Mouse (Mus musculus): ENCODE measurements around the gene Tmem119. TPM values are rescaled to one million over a fixed set of nuclear protein-coding genes. Genes with fewer than 3 reads are reported as not detected.
"Not testable (repeated sequence)": the region's sequence is repeated elsewhere in the genome, so short reads cannot be mapped to it uniquely, and the experiment has no call there.

Tmem119 gene
- polyA plus RNA-seq, 1 experiment from 2014 or later: 28.8 TPM

DNA sequence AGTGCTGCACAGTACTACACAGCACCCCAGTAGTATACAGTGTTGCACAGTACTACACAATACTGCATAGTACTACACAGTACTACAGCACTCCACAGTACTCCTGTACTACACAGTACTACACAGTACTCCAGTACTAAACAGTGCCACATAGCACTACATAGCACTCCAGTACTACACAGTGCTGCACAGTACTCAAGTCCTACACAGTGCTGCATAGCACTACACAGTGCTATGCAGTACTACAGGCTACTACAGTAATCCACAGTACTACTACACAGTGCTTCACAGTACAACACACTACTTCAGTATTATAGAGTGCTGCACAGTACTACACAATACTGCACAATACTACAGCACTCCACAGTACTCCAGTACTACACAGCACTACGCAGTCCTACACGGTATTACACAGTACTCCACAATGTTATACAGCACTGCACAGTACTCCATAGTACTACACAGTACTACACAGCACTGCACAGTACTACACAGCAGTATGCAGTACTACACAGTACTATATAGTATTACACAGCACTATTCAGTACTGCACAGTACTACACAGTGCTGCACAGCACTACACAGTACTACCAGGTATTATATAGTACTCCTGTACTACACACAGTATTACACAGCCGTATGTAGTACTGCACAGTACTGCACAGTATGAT, 20.1 kb downstream of the Tmem119 start:
- Histone ChIP-seq H3K9me3 (no peaks in the 10 kb centered on the region), H3K36me3 (replicated peaks) (peaks cover 34% of the 10 kb centered on the region), H3K4me1 (peaks cover 10% of the 10 kb centered on the region), H3K27ac (no peak overlapping the region), H3K27me3 (ENCODE audit: poor library complexity, severe bottlenecking) (peaks cover 17% of the 10 kb centered on the region), H3K4me3 (no peak overlapping the region)
- 96% methylated on average over 3 of the region's 3 CpGs for WGBS
- DNase-seq (ENCODE audit: extremely low spot score, low spot score): no peak

DNA sequence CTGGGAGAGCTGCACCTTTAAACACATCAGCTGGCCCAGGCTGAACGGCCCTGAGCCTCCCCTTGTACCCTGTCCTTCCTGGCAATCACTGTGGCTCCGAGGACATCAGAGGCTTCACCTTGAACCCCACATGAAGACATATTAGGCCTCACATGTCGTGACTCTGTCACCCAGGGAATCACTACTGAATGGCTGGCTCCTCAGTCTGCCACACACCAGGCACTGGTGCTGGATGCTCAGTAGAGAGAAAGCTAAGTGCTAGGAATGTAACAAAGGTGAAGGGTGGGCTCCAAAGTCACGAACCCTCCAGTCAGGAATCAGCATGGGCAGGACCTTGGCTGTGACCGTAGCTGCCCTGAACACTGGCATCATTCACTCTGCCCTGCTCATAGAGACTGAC, 20.7 kb downstream of the Tmem119 start:
- DNase-seq (ENCODE audit: extremely low spot score, low spot score): no peak
- Histone ChIP-seq H3K9me3 (no peaks in the 10 kb centered on the region), H3K27me3 (ENCODE audit: poor library complexity, severe bottlenecking) (peaks cover 17% of the 10 kb centered on the region), H3K36me3 (replicated peaks) (peaks cover 40% of the 10 kb centered on the region), H3K27ac (no peak overlapping the region), H3K4me3 (no peak overlapping the region), H3K4me1 (peaks cover 10% of the 10 kb centered on the region)
- WGBS: 81% methylated on average over 5 of the region's 5 CpGs

GRCm38 (mm10) chr5:113777728-113778127, 22.6 kb downstream of the Tmem119 start:
- not testable (repeated sequence) for H3K9me3 ChIP-seq; H3K4me3 ChIP-seq; H3K27me3 ChIP-seq (ENCODE audit: poor library complexity, severe bottlenecking); DNase-seq (ENCODE audit: extremely low spot score, low spot score); H3K27ac ChIP-seq
- WGBS: 93% methylated on average over 8 of the region's 8 CpGs
- H3K4me1 ChIP-seq: peaks cover 15% of the 10 kb centered on the region
- H3K36me3 ChIP-seq (replicated peaks): peaks cover 46% of the 10 kb centered on the region

- H3K36me3 ChIP-seq (replicated peaks): peaks cover 46% of the 10 kb centered on the region
- 94% methylated on average over 8 of the region's 8 CpGs for WGBS
- H3K27ac ChIP-seq: no peak overlapping the region
- no peaks in the 10 kb centered on the region for H3K27me3 ChIP-seq (ENCODE audit: poor library complexity, severe bottlenecking)
- peaks cover 15% of the 10 kb centered on the region for H3K4me1 ChIP-seq
- H3K4me3 ChIP-seq: no peak overlapping the region
- no peak for DNase-seq (ENCODE audit: extremely low spot score, low spot score)
- H3K9me3 ChIP-seq: no peaks in the 10 kb centered on the region
Observed at GRCm38 (mm10) chr5:113776896-113777226, 23.5 kb downstream of the Tmem119 start.

DNA sequence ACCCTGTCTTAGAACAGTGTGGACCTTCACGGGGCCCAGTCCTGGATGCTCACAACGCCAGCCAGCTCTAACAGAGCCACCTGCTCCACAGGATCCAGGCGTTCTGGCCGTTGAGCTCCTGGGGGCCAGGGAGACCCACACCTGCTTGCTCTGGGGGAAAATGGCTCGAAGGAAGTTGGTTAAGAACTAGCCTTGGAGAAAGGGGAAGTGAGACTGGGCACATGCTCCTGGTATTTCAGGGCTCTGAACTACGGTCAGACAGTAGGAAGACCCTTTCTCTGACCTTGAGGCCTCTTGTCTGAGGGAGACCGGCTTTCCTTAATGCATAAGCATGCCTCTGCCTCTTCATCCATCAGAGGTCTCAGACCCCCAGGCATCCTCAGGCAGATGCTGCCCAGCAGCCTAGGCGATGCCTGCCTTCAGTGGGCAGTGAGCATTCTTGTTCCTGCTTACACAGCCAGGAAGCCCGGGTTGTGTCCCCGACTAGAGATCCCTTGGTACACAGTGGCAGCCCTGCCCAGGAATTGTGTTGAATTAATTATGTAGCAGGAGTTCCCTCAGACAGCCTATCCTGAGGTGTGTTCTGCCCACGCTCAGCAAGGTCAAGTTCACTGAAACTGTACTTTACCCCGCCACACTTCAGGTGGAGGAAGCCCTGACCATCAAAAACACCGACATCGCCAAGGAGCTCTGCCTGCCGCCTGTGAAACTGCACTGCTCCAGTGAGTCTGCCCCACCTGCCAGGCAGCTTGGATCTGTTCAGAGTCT, 24.0 kb downstream of the Tmem119 start:
- Histone ChIP-seq H3K36me3 (replicated peaks) (peaks cover 46% of the 10 kb centered on the region), H3K4me3 (no peak overlapping the region), H3K27me3 (ENCODE audit: poor library complexity, severe bottlenecking) (no peaks in the 10 kb centered on the region), H3K27ac (no peak overlapping the region), H3K9me3 (no peaks in the 10 kb centered on the region), H3K4me1 (peaks cover 15% of the 10 kb centered on the region)
- no peak for DNase-seq (ENCODE audit: extremely low spot score, low spot score)
- 95% methylated on average over 15 of the region's 15 CpGs for WGBS

GRCm38 (mm10) chr5:113775585-113775984, 24.7 kb downstream of the Tmem119 start:
- DNase-seq (ENCODE audit: extremely low spot score, low spot score): no peak
- H3K36me3 ChIP-seq (replicated peaks): peaks cover 46% of the 10 kb centered on the region
- H3K27ac ChIP-seq: no peak overlapping the region
- H3K4me3 ChIP-seq: no peak overlapping the region
- 93% methylated on average over 10 of the region's 10 CpGs for whole genome bisulfite sequencing
- peaks cover 18% of the 10 kb centered on the region for H3K4me1 ChIP-seq
- H3K9me3 ChIP-seq: no peaks in the 10 kb centered on the region
- H3K27me3 ChIP-seq (ENCODE audit: poor library complexity, severe bottlenecking): no peaks in the 10 kb centered on the region

GRCm38 (mm10) chr5:113773664-113774063, 26.7 kb downstream of the Tmem119 start:
- WGBS: 3% methylated on average over 7 of the region's 7 CpGs
- H3K27me3 ChIP-seq (ENCODE audit: poor library complexity, severe bottlenecking): no peaks in the 10 kb centered on the region

DNA sequence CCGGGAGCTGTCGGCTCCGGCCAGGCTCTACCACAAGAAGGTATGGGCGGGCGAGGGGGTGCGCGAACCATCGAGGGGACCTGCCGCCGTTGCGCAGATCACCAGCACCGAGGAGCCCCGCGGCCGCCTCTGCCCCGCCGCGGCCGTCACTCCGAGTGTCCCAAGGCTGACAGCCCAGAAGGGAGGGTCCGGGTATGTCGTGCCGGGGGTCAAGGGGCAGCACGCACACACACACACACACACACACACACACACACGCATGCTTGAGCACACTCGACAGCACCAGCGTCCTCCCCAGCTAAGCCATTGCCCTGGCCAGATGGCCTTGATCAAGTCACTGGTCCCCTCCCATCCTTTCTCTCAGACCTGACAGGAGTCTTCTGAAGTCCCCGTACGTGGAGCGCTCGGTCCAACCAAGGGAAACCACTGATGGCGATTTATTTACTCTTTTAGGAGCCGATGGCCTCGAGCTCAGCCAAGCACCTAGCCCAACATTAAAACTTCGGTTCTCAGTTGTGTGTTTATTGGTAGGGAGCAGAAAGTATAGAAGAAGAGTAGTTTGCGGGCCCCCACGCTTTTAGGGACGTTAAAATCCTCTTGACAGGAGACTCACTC, 27.3 kb downstream of the Tmem119 start:
- no peak for DNase-seq (ENCODE audit: extremely low spot score, low spot score)

More at GRCm38 (mm10) chr5:113773664-113774063, 26.7 kb downstream of the Tmem119 start:
- Histone ChIP-seq H3K4me3 (peak overlapping the region; percentile 100), H3K36me3 (replicated peaks) (peaks cover 56% of the 10 kb centered on the region), H3K27ac (no peak overlapping the region), H3K4me1 (peaks cover 37% of the 10 kb centered on the region), H3K9me3 (no peaks in the 10 kb centered on the region)
- peak; percentile 80 for DNase-seq (ENCODE audit: extremely low spot score, low spot score)

GRCm38 (mm10) chr5:113772450-113772895, 27.8 kb downstream of the Tmem119 start, which contains the start of the genes Sart3 and Iscu:
Gene Sart3, minus strand, starts transcription at chr5:113772510.
Gene Iscu, plus strand, starts transcription at chr5:113772748.
- peaks cover 58% of the 10 kb centered on the region for H3K36me3 ChIP-seq (replicated peaks)
- H3K4me1 ChIP-seq: peaks cover 40% of the 10 kb centered on the region
- H3K27ac ChIP-seq: peak within 1 kb of the TSS; percentile 97
- no peaks in the 10 kb centered on the region for H3K27me3 ChIP-seq (ENCODE audit: poor library complexity, severe bottlenecking)
- H3K4me3 ChIP-seq: peak within 1 kb of the TSS; percentile 100
- no peaks in the 10 kb centered on the region for H3K9me3 ChIP-seq
- DNase-seq (ENCODE audit: extremely low spot score, low spot score): peak; percentile 89
- WGBS: under 1% methylated on average over 49 of the region's 49 CpGs

More for the DNA sequence above, 27.3 kb downstream of the Tmem119 start:
- peak overlapping the region; percentile 100 for H3K4me3 ChIP-seq
- WGBS: 2% methylated on average over 38 of the region's 38 CpGs
- H3K27ac ChIP-seq: peak overlapping the region; percentile 97
- H3K9me3 ChIP-seq: no peaks in the 10 kb centered on the region
- peaks cover 40% of the 10 kb centered on the region for H3K4me1 ChIP-seq
- peaks cover 57% of the 10 kb centered on the region for H3K36me3 ChIP-seq (replicated peaks)
- H3K27me3 ChIP-seq (ENCODE audit: poor library complexity, severe bottlenecking): no peaks in the 10 kb centered on the region

GRCm38 (mm10) chr5:113771213-113772162, 28.8 kb downstream of the Tmem119 start:
- Histone ChIP-seq H3K27ac (peak overlapping the region; percentile 97), H3K4me3 (peak overlapping the region; percentile 100), H3K36me3 (replicated peaks) (peaks cover 59% of the 10 kb centered on the region), H3K27me3 (ENCODE audit: poor library complexity, severe bottlenecking) (no peaks in the 10 kb centered on the region), H3K9me3 (no peaks in the 10 kb centered on the region), H3K4me1 (peaks cover 40% of the 10 kb centered on the region)
- under 1% methylated on average over 97 of the region's 97 CpGs for WGBS
- peak; percentile 88 for DNase-seq (ENCODE audit: extremely low spot score, low spot score)

DNA sequence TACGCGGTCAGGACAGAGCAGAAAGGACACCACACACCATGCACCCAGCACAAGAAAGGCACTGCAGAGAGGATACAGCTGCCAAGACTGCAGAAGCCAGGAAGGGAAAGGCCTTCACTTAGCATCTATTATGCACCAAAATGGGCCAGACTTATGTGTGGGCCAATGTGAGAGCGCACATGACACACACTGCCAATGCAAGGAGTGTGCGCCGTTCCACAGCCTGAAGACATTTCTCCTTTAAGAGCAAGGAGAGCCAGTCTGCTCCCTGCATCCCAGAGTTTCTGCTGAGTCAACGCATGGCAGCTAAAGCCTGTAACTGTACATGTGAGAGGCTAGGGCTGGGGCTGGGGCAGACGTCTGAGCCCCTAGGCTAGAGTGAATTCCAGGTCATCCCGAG, 31.5 kb downstream of the Tmem119 start:
- 93% methylated on average over 8 of the region's 8 CpGs for WGBS

More for the DNA sequence above, 31.5 kb downstream of the Tmem119 start:
- no peaks in the 10 kb centered on the region for H3K9me3 ChIP-seq
- H3K4me1 ChIP-seq: peaks cover 35% of the 10 kb centered on the region
- DNase-seq (ENCODE audit: extremely low spot score, low spot score): no peak
- H3K27ac ChIP-seq: no peak overlapping the region
- H3K36me3 ChIP-seq (replicated peaks): peaks cover 61% of the 10 kb centered on the region
- H3K4me3 ChIP-seq: no peak overlapping the region; the same call in 1 of the 2 replicates
- H3K27me3 ChIP-seq (ENCODE audit: poor library complexity, severe bottlenecking): no peaks in the 10 kb centered on the region
